Mouse (Mus musculus) layer of hippocampus, adult 18-20 months (tissue): ENCODE results near the gene Ints12. TPM values are rescaled to one million over a fixed set of nuclear protein-coding genes. Genes with fewer than 3 reads are reported as not detected.

Experiments used
- DNase-seq, 2 experiments: peaks; one replicate each; pipeline ENCODE4 v3.0.0; 2022; ENCODE audit warnings: low spot score in 2 of 2
- total RNA-seq, 2 experiments: library from RNA; stranded (reverse); gene quantifications; 2 replicates each; pipeline ENCODE4 v1.2.3; 2021

Gene Ints12
- total RNA-seq, 2 experiments from 2014 or later = 10.6 to 14.3 TPM

GRCm38 (mm10) chr3:133144511-133145147 is 53.0 kb downstream of the Ints12 start:
- no peak for DNase-seq

- no peak for DNase-seq
Measured at GRCm38 (mm10) chr3:133151629-133152028, 60.0 kb downstream of the Ints12 start.

DNA sequence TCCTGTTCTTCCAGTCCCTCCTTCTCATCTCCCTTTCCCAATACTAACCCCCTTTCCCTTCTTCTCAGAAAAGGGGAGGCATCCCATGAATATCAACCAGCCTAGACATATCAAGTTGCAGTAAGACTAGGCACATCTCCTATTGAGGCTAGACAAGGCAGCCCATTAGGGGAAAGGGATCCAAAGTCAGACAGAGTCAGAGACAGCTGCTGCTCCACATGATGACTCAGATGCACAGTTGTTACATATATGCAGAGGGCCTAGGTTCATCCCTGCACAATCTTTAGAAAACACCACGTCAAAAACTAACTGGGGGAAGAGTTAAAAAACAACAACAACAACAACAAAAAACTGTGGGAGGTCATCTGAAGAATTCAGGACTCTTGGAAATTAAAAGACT is 61.2 kb downstream of the Ints12 start:
- DNase-seq = no peak

- no peak for DNase-seq
Measured at GRCm38 (mm10) chr3:133153629-133154028, 62.0 kb downstream of the Ints12 start.

DNA sequence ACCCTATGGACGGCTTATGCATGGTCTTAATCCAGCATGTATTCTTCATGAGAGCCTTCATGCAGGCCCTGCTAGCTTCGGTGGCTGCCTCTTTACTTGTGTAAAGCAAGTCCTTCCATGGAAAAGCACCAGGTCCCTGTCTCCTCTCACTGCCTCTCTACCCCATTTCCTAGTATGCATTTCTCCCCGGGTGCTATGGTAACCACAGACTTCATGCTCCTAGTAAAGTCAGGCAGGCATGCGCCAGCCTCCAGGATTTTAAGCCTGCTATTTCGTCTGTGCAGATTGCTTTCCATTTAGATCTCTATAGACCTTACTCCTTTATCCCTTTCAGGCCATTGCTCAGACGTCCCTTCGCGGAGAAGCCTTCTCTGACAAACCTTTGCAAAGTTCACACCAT is 63.0 kb downstream of the Ints12 start:
- DNase-seq = peak; percentile 9 to 41

- no peak for DNase-seq
Measured at GRCm38 (mm10) chr3:133158260-133158659, 66.6 kb downstream of the Ints12 start.

Other genes starting within 250 kb of the Ints12 start
- 10 to 100 TPM; 11.9 to 12.7 TPM for gene Npnt, start 141.5 kb upstream of the Ints12 start, total RNA-seq
- gene Gstcd, start 193 bp downstream of the Ints12 start, total RNA-seq = 10 to 100 TPM in 1 of 2 experiments, 1 to 10 TPM in 1; 8.7 to 10.0 TPM
- gene Arhgef38, start 143.1 kb downstream of the Ints12 start, total RNA-seq = not detected
- gene Ppa2, start 218.3 kb downstream of the Ints12 start, total RNA-seq = 10 to 100 TPM; 45.8 to 55.9 TPM